Mouse (Mus musculus): ENCODE measurements around the gene Irf8. TPM values are rescaled to one million over a fixed set of nuclear protein-coding genes. Genes with fewer than 3 reads are reported as not detected.
A peak's percentile ranks its signal among the peaks of the same experiment; 100 is the strongest.
"Not testable (repeated sequence)": the region's sequence is repeated elsewhere in the genome, so short reads cannot be mapped to it uniquely, and the experiment has no call there.

Irf8 gene
- polyA plus RNA-seq, 1 experiment from 2014 or later, result 7.1 TPM

DNA sequence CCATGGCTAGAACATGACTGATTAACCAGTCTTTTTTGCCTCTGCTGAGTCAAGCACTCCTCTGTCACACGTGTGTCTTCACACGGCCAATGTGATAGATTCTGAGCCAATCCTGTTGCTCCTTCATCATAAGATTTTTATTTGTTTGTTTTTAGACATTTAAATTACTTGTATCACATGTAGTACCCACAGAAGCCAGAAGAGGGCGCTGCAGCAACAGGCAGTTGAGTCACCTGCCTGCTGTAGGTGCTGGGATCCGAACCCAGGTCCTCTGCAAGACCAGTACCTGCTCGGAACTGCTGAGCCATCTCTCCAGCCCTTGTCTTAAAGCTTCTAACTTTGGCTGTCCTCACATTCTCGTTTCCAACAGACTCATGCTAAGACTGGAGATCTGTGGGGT lies 13.1 kb upstream of the Irf8 start:
- ATAC-seq (ENCODE audit: extremely low read depth, insufficient number of reproducible peaks, low FRiP score, low TSS enrichment), result no peak
- peaks cover 9% of the 10 kb centered on the region for H3K4me1 ChIP-seq
- no peaks in the 10 kb centered on the region for H3K36me3 ChIP-seq
- H3K9ac ChIP-seq, result no peak overlapping the region
- 68% methylated on average over 6 of the region's 6 CpGs for WGBS
- peaks cover 8% of the 10 kb centered on the region for H3K9me3 ChIP-seq
- H3K27ac ChIP-seq (replicated peaks), result no peak overlapping the region
- H3K4me3 ChIP-seq, result no peak overlapping the region
- H3K4me2 ChIP-seq, result no peak overlapping the region
- H3K27me3 ChIP-seq (replicated peaks), result no peaks in the 10 kb centered on the region

GRCm38 (mm10) chr8:120724096-120724495 lies 12.1 kb upstream of the Irf8 start:
- not testable (repeated sequence) for H3K4me3 ChIP-seq; H3K27ac ChIP-seq (replicated peaks); H3K9me3 ChIP-seq; ATAC-seq (ENCODE audit: extremely low read depth, insufficient number of reproducible peaks, low FRiP score, low TSS enrichment); H3K9ac ChIP-seq; H3K4me1 ChIP-seq; H3K36me3 ChIP-seq; H3K4me2 ChIP-seq; H3K27me3 ChIP-seq (replicated peaks)
- 86% methylated on average over 4 of the region's 4 CpGs for WGBS

GRCm38 (mm10) chr8:120724816-120725575 lies 11.2 kb upstream of the Irf8 start:
- H3K4me2 ChIP-seq, result no peak overlapping the region
- H3K9ac ChIP-seq, result no peak overlapping the region
- 0 out of 2 replicates have a peak, but pooled peaks cover 3% of the 10 kb centered on the region for H3K4me1 ChIP-seq
- H3K27me3 ChIP-seq (replicated peaks), result peaks cover 11% of the 10 kb centered on the region
- H3K27ac ChIP-seq (replicated peaks), result no peak overlapping the region
- peaks cover 8% of the 10 kb centered on the region for H3K9me3 ChIP-seq
- no peak for ATAC-seq (ENCODE audit: extremely low read depth, insufficient number of reproducible peaks, low FRiP score, low TSS enrichment)
- no peaks in the 10 kb centered on the region for H3K36me3 ChIP-seq
- 61% methylated on average over 17 of the region's 17 CpGs for WGBS
- H3K4me3 ChIP-seq, result no peak overlapping the region

DNA sequence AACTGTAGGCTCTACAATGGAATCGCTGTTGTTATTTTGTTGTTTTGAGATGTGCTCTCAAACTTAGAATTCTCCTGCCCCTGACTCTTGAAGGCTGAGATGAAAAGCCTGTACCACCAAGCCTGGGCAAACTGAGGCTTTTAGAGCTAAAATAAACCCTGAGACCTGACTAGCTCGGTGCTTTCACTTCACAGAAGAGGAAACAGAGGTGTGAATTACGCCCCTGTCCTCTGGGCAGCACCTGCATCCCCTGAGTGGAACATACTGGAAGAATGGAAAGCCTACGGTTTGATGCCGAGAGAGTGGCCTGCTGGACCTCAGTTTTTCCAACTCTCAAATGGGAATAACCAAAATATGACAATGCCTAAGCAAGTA lies 10.6 kb upstream of the Irf8 start:
- H3K9me3 ChIP-seq, result peaks cover 8% of the 10 kb centered on the region
- H3K27ac ChIP-seq (replicated peaks), result no peak overlapping the region
- no peak for ATAC-seq (ENCODE audit: extremely low read depth, insufficient number of reproducible peaks, low FRiP score, low TSS enrichment)
- 0 out of 2 replicates have a peak, but pooled peaks cover 3% of the 10 kb centered on the region for H3K4me1 ChIP-seq
- peaks cover 17% of the 10 kb centered on the region for H3K27me3 ChIP-seq (replicated peaks)
- H3K9ac ChIP-seq, result no peak overlapping the region
- WGBS, result 65% methylated on average over 5 of the region's 5 CpGs
- H3K4me3 ChIP-seq, result no peak overlapping the region
- H3K4me2 ChIP-seq, result no peak overlapping the region
- H3K36me3 ChIP-seq, result no peaks in the 10 kb centered on the region

DNA sequence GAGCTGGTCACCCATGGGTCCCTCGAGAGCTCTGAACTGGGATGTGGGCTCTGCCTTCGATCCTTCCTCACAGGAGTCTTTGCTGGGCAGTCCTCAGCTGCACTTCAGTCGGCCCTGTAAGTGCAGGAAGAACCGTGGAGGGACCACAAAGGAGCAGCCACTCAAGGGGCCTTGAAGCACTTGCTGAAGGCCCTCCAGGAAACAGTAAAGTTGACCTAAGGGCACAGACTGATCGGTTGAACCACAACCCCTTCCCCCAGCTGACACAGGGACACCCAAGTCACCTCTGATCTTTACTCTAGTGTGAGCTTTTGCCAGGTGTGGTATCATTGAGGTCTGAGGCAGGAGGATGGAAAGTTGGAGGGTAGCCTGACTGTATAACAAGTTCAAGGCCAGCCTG lies 10.1 kb upstream of the Irf8 start:
- H3K9me3 ChIP-seq, result peaks cover 8% of the 10 kb centered on the region
- no peak for ATAC-seq (ENCODE audit: extremely low read depth, insufficient number of reproducible peaks, low FRiP score, low TSS enrichment)
- H3K4me1 ChIP-seq, result 0 out of 2 replicates have a peak, but pooled peaks cover 3% of the 10 kb centered on the region
- no peak overlapping the region for H3K9ac ChIP-seq
- H3K36me3 ChIP-seq, result no peaks in the 10 kb centered on the region
- 66% methylated on average over 5 of the region's 5 CpGs for WGBS
- H3K27ac ChIP-seq (replicated peaks), result no peak overlapping the region
- H3K4me2 ChIP-seq, result no peak overlapping the region
- H3K4me3 ChIP-seq, result no peak overlapping the region
- peaks cover 19% of the 10 kb centered on the region for H3K27me3 ChIP-seq (replicated peaks)

GRCm38 (mm10) chr8:120728488-120729160 lies 7.5 kb upstream of the Irf8 start:
- no peak for ATAC-seq (ENCODE audit: extremely low read depth, insufficient number of reproducible peaks, low FRiP score, low TSS enrichment)
- WGBS, result 60% methylated on average over 9 of the region's 9 CpGs
- H3K9me3 ChIP-seq, result peaks cover 3% of the 10 kb centered on the region
- 0 out of 2 replicates have a peak, but pooled peaks cover 3% of the 10 kb centered on the region for H3K4me1 ChIP-seq
- no peaks in the 10 kb centered on the region for H3K36me3 ChIP-seq
- peaks cover 42% of the 10 kb centered on the region for H3K27me3 ChIP-seq (replicated peaks)
- H3K9ac ChIP-seq, result no peak overlapping the region
- no peak overlapping the region for H3K4me2 ChIP-seq
- H3K4me3 ChIP-seq, result no peak overlapping the region
- H3K27ac ChIP-seq (replicated peaks), result no peak overlapping the region

- Histone ChIP-seq H3K4me2 (no peak overlapping the region), H3K9ac (no peak overlapping the region), H3K4me1 (peaks cover 7% of the 10 kb centered on the region), H3K27ac (replicated peaks) (no peak overlapping the region), H3K4me3 (no peak overlapping the region), H3K9me3 (no peaks in the 10 kb centered on the region), H3K36me3 (no peaks in the 10 kb centered on the region), H3K27me3 (replicated peaks) (peaks cover 67% of the 10 kb centered on the region)
- WGBS, result 45% methylated on average over 14 of the region's 14 CpGs
- ATAC-seq (ENCODE audit: extremely low read depth, insufficient number of reproducible peaks, low FRiP score, low TSS enrichment), result no peak
Observed at GRCm38 (mm10) chr8:120731582-120731981, 4.6 kb upstream of the Irf8 start.

GRCm38 (mm10) chr8:120732068-120732467 lies 4.1 kb upstream of the Irf8 start:
- Histone ChIP-seq H3K4me2 (no peak overlapping the region), H3K4me3 (no peak overlapping the region), H3K9me3 (no peaks in the 10 kb centered on the region), H3K27ac (replicated peaks) (no peak overlapping the region), H3K9ac (no peak overlapping the region), H3K27me3 (replicated peaks) (peaks cover 72% of the 10 kb centered on the region), H3K36me3 (no peaks in the 10 kb centered on the region), H3K4me1 (peaks cover 9% of the 10 kb centered on the region)
- WGBS, result 50% methylated on average over 6 of the region's 6 CpGs
- no peak for ATAC-seq (ENCODE audit: extremely low read depth, insufficient number of reproducible peaks, low FRiP score, low TSS enrichment)

- no peaks in the 10 kb centered on the region for H3K36me3 ChIP-seq
- H3K9me3 ChIP-seq, result no peaks in the 10 kb centered on the region
- 3% methylated on average over 11 of the region's 11 CpGs for WGBS
- no peak for ATAC-seq (ENCODE audit: extremely low read depth, insufficient number of reproducible peaks, low FRiP score, low TSS enrichment)
- no peak overlapping the region for H3K27ac ChIP-seq (replicated peaks)
- H3K4me2 ChIP-seq, result peak overlapping the region; percentile 95
- H3K9ac ChIP-seq, result peak overlapping the region; percentile 79
- H3K4me1 ChIP-seq, result peaks cover 9% of the 10 kb centered on the region
- H3K4me3 ChIP-seq, result peak overlapping the region; percentile 60
- H3K27me3 ChIP-seq (replicated peaks), result peaks cover 85% of the 10 kb centered on the region
Observed at GRCm38 (mm10) chr8:120736486-120736885, 328 bp downstream of the Irf8 start.

DNA sequence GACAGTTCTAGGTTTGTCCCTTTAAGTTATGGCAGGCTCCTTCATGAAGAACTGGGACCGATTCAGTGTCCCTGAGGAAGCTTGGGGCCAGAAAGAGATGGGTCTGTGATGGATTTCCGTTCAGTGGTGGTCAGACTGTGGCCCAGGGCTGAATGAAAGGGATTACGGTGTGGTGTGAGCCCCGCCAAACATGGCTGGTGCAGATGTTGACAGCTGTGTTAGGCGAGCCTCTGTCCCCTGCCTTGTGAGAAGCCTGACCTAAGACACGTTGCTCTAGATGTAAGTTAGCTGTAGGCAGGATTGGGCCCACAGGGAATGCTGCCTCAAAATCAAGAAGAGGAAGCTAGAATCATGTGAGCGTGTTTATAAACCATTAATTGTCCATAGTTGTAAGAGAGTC lies 1.0 kb downstream of the Irf8 start:
- Histone ChIP-seq H3K27ac (replicated peaks) (no peak overlapping the region), H3K36me3 (no peaks in the 10 kb centered on the region), H3K9ac (no peak overlapping the region), H3K4me2 (peak overlapping the region; percentile 95), H3K4me1 (peaks cover 9% of the 10 kb centered on the region), H3K27me3 (replicated peaks) (peaks cover 85% of the 10 kb centered on the region), H3K9me3 (no peaks in the 10 kb centered on the region), H3K4me3 (peak overlapping the region; percentile 60)
- whole genome bisulfite sequencing, result 51% methylated on average over 7 of the region's 7 CpGs
- ATAC-seq (ENCODE audit: extremely low read depth, insufficient number of reproducible peaks, low FRiP score, low TSS enrichment), result no peak

DNA sequence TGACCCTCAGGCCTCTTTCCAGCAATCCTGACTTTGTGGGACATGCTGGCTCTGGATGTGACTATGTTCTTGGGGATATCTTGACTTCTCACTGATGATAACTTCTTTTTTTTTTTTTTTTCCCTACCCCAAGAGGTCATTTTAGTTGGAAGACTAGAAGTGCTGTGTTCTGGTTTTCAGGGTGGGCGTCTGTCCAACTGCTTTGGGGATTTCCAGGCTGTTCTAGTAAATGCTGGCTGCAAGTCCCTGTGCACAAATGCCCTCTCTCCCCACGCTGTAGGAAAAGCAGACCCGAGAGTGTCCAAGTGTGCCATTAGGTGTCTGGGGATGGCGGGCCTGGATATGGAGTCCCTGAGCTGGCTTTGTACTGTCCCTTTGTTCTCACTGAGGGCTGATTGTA lies 2.6 kb downstream of the Irf8 start:
- Histone ChIP-seq H3K4me3 (no peak overlapping the region), H3K4me2 (peak overlapping the region; percentile 22)
- no peak for ATAC-seq (ENCODE audit: extremely low read depth, insufficient number of reproducible peaks, low FRiP score, low TSS enrichment)

More for the DNA sequence above, 2.6 kb downstream of the Irf8 start:
- Histone ChIP-seq H3K36me3 (no peaks in the 10 kb centered on the region), H3K9ac (no peak overlapping the region), H3K9me3 (no peaks in the 10 kb centered on the region), H3K4me1 (peaks cover 20% of the 10 kb centered on the region), H3K27ac (replicated peaks) (no peak overlapping the region), H3K27me3 (replicated peaks) (peaks cover 71% of the 10 kb centered on the region)
- WGBS, result 68% methylated on average over 4 of the region's 4 CpGs
